Mouse (Mus musculus) stomach, embryonic 16.5 days (tissue): ENCODE measurements around the gene Gm20716. TPM values are rescaled to one million over a fixed set of nuclear protein-coding genes. Genes with fewer than 3 reads are reported as not detected.
"Not testable (repeated sequence)": the region's sequence is repeated elsewhere in the genome, so short reads cannot be mapped to it uniquely, and the experiment has no call there.

ENCODE experiments used
- ATAC-seq: fragments of 200-750 bp; cut with Nextera tagmentation; 2 replicates; pipeline ENCODE4 v1.8.0; 2017; ENCODE audit warnings: moderate number of reproducible peaks, moderate TSS enrichment; ENCODE audit not compliant: insufficient read depth, low FRiP score
- H3K27ac ChIP-seq: fragments of 300-500 bp; sonication (generic); 2 replicates; pipeline ENCODE4 v1.5.1; 2014; ENCODE audit warnings: low read length
- H3K27me3 ChIP-seq: fragments of 300-500 bp; sonication (generic); 2 replicates; pipeline ENCODE4 v1.6.1; 2014; ENCODE audit warnings: low read length, control low read depth, mixed read lengths; ENCODE audit not compliant: control insufficient read depth, insufficient read depth
- H3K36me3 ChIP-seq: fragments of 300-500 bp; sonication (generic); 2 replicates; pipeline ENCODE4 v1.6.1; 2014; ENCODE audit warnings: low read length; ENCODE audit not compliant: control insufficient read depth, insufficient read depth
- H3K4me1 ChIP-seq: fragments of 300-500 bp; sonication (generic); 2 replicates; pipeline ENCODE4 v1.6.1; 2014; ENCODE audit warnings: low read length, control low read depth, mixed read lengths; ENCODE audit not compliant: control insufficient read depth, insufficient read depth
- H3K4me2 ChIP-seq: fragments of 300-500 bp; sonication (generic); 2 replicates; pipeline ENCODE4 v1.6.1; 2014; ENCODE audit warnings: low read depth, low read length, mixed read lengths
- H3K4me3 ChIP-seq: fragments of 300-500 bp; sonication (generic); replicated peaks from 2 replicates; pipeline ENCODE4 v1.5.1; 2014; ENCODE audit warnings: mild to moderate bottlenecking, low read length
- H3K9ac ChIP-seq: fragments of 300-500 bp; sonication (generic); 2 replicates; pipeline ENCODE4 v1.6.1; 2014; ENCODE audit warnings: low read length
- H3K9me3 ChIP-seq: fragments of 300-500 bp; sonication (generic); replicated peaks from 2 replicates; pipeline ENCODE4 v1.6.1; 2016; ENCODE audit warnings: low read length, control low read depth; ENCODE audit not compliant: control insufficient read depth
- WGBS: fragments of 180-500 bp; shearing (Covaris S2); extraction: QIAGEN DNeasy Blood & Tissue Kit; methylation state at CpG from one replicate; pipeline ENCODE4 v1.1.7; 2014; 5-methylcytosine and 5-hydroxymethylcytosine counted together
- polyA plus RNA-seq: library from polyadenylated mRNA; unstranded; fragments of >200 nt; fragmentation: Nextera tagmentation; extraction: Ambion mirVana; gene quantifications from 2 replicates; pipeline ENCODE4 v1.2.1, GENCODE M21; 2015

The Gm20716 gene
- polyA plus RNA-seq, 1 experiment from 2014 or later: 12.6 TPM

DNA sequence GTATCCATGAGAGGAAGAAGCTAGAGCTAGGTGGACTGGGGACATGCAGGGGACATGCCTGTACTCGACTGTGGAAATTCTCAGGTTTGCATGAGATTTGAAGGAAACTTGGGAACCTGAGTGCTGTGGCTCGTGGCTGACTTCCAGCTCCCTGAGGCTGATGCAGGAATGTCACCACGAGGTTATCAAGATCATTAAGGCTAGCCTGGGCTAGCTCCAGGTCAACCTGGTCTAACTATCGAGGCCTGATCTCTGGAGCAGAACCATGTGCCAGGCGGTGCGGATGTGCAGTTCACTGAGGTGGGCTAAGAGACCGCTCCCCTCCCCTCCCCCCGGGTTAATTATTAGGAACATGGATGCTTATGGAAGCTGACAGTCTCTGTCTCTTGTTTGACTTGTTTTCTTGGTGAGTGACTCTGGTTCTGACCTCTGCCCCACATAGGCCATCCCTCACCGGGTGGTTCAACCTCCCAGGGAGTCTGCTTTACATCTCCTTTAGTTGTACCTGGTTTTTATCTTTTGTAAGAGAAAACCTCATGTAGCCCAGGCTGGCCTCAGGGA is 69.7 kb downstream of the Gm20716 start:
- H3K27me3 ChIP-seq: no peaks in the 10 kb centered on the region
- ATAC-seq: no peak
- H3K27ac ChIP-seq: no peak overlapping the region
- H3K9me3 ChIP-seq: no peaks in the 10 kb centered on the region
- no peaks in the 10 kb centered on the region for H3K36me3 ChIP-seq
- H3K4me1 ChIP-seq: peaks cover 17% of the 10 kb centered on the region
- no peak overlapping the region for H3K9ac ChIP-seq
- H3K4me3 ChIP-seq: no peak overlapping the region
- no peak overlapping the region for H3K4me2 ChIP-seq
- 79% methylated on average over 9 of the region's 9 CpGs for WGBS

DNA sequence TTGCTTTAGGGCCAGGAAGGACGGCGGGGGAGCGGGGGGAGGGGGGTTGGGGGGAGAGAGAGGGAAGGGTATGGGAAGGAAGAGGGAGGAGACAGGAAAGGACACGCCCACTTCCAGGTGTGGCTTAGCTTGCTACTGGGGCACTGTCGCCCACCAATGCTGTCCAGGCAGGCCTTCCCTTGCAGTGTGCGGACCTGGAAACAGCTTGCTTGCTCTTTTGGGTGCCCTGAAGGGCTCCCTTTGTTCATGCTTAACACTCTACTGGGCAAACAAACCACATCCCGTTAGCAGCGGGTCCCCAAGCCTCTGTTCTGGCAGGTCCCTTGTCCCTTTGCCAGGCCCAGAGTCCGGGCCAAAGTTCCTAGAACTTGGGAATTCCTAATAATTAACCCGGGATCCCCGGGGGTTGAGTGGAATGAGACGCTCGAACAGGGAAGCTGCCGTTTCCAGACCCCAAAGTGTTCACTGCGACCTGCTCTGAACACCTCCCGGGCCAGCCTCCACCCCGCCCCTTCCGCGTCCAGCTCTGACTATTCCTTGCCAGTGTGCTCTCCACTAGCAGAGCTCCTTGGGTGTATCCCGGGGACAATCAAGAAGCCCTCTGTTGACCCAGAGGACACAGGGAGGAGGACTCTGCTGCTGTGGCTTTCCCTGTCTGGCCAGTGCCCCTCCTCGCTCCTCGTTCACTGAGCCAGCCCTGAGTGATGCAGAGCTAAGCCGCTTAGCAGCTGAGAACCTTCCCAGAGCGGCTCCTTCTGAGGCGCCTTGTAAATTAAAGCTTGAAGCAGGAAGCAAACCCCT is 71.1 kb downstream of the Gm20716 start:
- peaks cover 24% of the 10 kb centered on the region for H3K4me1 ChIP-seq

DNA sequence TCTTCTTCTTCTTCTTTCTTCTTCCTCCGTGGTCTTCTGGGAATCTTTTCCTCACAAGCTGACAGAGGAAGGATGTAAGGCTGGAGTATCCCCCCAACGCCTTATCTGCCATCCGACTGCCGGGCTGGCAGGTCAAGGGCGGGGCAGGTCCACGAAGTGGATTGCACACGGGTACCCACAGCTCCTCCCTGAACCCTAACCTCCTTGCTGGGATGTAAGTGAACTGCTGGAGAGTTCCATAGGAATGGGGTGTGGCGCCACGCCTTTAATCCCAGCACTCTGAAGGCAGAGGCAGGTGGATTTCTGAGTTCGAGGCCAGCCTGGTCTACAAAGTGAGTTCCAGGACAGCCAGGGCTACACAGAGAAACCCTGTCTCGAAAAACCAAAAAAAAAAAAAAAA is 72.2 kb downstream of the Gm20716 start:
- not testable (repeated sequence) for H3K27me3 ChIP-seq, H3K4me2 ChIP-seq, H3K9ac ChIP-seq, H3K9me3 ChIP-seq, H3K36me3 ChIP-seq, H3K27ac ChIP-seq, H3K4me3 ChIP-seq, ATAC-seq
- H3K4me1 ChIP-seq: peaks cover 29% of the 10 kb centered on the region
- 55% methylated on average over 9 of the region's 11 CpGs for WGBS

More for the DNA sequence above, 71.1 kb downstream of the Gm20716 start:
- ATAC-seq: 0 out of 2 replicates have a peak, but pooled peaks have one; percentile 12
- Histone ChIP-seq H3K27ac (peak overlapping the region; percentile 42; the same call in 1 of the 2 replicates), H3K4me2 (peak overlapping the region; percentile 64), H3K27me3 (no peaks in the 10 kb centered on the region), H3K9me3 (no peaks in the 10 kb centered on the region), H3K4me3 (peak overlapping the region; percentile 32), H3K36me3 (no peaks in the 10 kb centered on the region), H3K9ac (peak overlapping the region; percentile 67)
- WGBS: 7% methylated on average over 24 of the region's 25 CpGs

DNA sequence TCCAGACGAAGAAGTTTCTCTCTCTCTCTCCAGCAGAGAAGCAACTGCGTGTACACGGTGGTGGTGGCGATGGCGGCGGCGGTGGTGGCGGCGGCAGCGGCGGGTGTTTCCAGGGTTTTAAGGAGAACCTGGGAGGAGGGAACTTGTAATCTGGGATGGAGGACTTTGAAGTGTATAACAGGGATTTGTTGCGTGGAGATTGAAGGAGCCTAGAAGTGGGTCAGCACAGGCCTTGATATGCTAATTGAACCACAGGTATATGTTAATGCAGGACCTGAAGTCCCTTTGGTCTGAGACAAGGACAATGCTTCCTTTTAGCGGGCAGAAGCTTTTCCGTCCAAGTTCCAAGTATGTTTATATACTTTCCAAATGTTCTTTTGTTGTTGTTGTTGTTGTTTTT is 73.8 kb downstream of the Gm20716 start:
- H3K36me3 ChIP-seq: no peaks in the 10 kb centered on the region
- no peak overlapping the region for H3K4me3 ChIP-seq
- peaks cover 27% of the 10 kb centered on the region for H3K4me1 ChIP-seq
- no peak overlapping the region for H3K4me2 ChIP-seq
- no peak for ATAC-seq
- no peaks in the 10 kb centered on the region for H3K9me3 ChIP-seq
- no peak overlapping the region for H3K9ac ChIP-seq
- H3K27me3 ChIP-seq: no peaks in the 10 kb centered on the region
- no peak overlapping the region for H3K27ac ChIP-seq
- 66% methylated on average over 14 of the region's 14 CpGs for WGBS

DNA sequence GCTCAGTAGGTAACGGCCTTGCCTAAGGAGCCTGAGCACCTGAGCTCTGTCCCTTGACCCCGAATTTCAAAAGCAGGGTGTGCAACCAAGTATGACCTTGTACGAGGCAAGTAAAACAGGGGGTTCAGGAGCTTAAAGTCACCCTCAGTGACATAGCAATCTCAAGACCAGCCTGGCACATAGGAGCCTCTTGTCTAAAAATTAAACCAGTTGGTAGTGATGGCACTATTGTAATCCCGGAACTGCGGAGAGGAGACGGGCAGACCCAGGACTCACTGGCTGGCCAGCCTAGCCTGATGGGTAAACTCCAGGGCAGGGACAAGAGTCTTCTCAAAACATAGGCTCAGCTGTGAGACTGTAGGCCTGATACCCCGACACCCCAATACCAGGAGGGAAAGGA is 74.5 kb downstream of the Gm20716 start:
- no peak overlapping the region for H3K4me2 ChIP-seq
- 89% methylated on average over 7 of the region's 7 CpGs for WGBS
- H3K27me3 ChIP-seq: no peaks in the 10 kb centered on the region
- H3K9ac ChIP-seq: no peak overlapping the region
- no peak overlapping the region for H3K4me3 ChIP-seq
- no peaks in the 10 kb centered on the region for H3K9me3 ChIP-seq
- H3K4me1 ChIP-seq: peaks cover 25% of the 10 kb centered on the region
- no peak for ATAC-seq
- no peaks in the 10 kb centered on the region for H3K36me3 ChIP-seq
- no peak overlapping the region for H3K27ac ChIP-seq

DNA sequence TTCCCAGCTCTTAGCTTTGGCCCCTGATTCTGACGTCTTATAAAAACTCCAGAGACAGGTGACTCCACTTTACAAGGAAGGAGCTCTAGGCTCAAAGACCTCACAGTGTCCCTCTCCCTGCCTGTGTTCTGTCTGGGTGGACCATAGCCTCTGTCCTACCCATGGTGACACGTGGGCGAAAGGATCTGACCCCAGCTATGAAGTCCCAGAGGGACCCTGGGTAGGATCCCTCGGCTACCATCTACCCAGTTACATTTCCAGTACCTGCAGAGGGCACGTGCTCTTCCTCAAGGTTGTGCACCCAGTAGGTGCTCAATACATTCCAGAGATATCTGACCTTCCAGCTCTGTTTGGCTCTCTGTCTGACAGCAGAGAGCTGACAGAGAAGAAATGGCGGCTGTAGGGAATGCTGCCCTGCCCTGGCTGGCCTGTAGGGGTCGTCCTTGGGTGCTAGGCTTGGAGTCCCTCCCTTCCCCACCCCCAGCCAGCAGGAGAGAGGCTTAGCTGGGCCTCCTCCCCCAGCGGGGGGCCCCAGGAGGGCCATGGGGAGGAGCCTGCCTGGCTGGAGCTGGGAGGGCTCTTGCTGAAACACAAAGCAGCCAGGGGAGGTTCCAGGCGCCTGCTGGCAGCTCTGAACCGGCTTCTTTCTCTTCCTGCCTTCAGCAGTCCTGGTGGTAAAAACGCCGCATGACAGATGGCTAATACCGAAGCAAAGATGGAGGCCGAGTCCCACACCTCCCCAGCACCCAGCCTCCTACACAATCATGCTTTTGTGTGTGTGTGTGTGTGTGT is 75.9 kb downstream of the Gm20716 start:
- Histone ChIP-seq H3K36me3 (no peaks in the 10 kb centered on the region), H3K9ac (peak overlapping the region; percentile 53), H3K9me3 (no peaks in the 10 kb centered on the region), H3K4me1 (peaks cover 21% of the 10 kb centered on the region), H3K27me3 (no peaks in the 10 kb centered on the region), H3K4me3 (0 out of 2 replicates have a peak overlapping the region, but pooled peaks have one; percentile 21), H3K27ac (peak overlapping the region; percentile 66), H3K4me2 (peak overlapping the region; percentile 45)
- peak; percentile 96 for ATAC-seq
- 19% methylated on average over 14 of the region's 14 CpGs for WGBS

DNA sequence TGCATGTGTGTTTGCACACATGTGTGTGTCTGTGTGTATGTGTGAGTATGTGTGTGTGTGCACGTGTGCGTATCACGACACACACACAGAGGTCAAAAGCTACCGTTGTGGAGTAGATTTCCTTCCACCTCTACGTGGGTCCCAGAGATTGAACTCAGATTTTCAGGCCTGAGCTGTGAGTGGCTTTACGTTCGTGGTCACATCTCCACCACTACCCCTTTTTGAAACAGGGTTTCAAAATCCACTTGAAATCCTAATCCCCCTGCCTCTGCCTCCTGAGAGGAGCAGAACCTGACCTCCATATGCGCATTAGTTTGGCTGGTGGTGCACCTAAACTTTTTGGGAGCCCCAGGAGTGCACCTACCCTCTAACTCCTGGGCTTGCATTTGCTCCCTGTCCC is 80.9 kb downstream of the Gm20716 start:
- H3K4me3 ChIP-seq: no peak overlapping the region
- no peaks in the 10 kb centered on the region for H3K36me3 ChIP-seq
- ATAC-seq: no peak
- WGBS: 82% methylated on average over 8 of the region's 8 CpGs
- peaks cover 22% of the 10 kb centered on the region for H3K4me1 ChIP-seq
- H3K27me3 ChIP-seq: no peaks in the 10 kb centered on the region
- no peaks in the 10 kb centered on the region for H3K9me3 ChIP-seq
- H3K9ac ChIP-seq: no peak overlapping the region
- H3K27ac ChIP-seq: no peak overlapping the region
- H3K4me2 ChIP-seq: no peak overlapping the region

DNA sequence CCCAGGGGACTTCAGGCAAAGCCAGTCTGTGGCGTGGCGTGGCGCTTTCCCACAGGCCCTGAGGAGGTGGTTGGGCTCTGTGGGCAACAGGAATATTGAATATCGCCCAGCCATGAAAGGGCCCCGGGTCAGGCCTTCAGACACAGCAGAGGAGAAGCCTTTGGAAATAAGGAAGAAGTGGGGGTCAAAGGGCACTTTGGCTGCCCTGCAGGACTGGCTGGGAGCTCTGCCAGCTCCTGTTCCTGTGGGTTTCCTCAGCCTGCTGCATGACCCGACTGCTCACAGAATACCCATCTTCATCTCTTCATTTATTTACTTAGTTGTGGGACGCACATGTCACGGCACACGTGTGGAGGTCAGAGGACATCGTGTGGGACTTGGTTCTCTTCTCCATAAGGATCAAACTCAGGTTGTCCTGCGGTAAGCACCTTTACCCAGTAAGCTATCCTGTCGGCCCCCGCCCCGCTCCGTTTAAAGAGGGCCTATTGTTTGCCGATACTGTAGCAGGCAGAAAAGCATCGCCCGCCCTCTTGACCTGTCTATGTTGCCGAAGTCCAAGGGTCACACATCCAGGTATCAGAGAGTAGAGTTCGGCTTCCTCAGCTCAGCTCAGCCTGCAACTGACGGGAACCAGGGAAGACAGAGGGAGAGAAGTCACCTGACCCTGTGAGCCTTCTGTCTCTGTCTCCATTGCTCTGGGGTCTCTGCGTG is 82.3 kb downstream of the Gm20716 start:
- WGBS: 57% methylated on average over 22 of the region's 22 CpGs

More for the DNA sequence above, 82.3 kb downstream of the Gm20716 start:
- H3K9me3 ChIP-seq: no peaks in the 10 kb centered on the region
- H3K9ac ChIP-seq: peak overlapping the region; percentile 35; the same call in 1 of the 2 replicates
- H3K27ac ChIP-seq: no peak overlapping the region
- no peak overlapping the region for H3K4me2 ChIP-seq
- H3K27me3 ChIP-seq: no peaks in the 10 kb centered on the region
- H3K4me1 ChIP-seq: peaks cover 16% of the 10 kb centered on the region
- ATAC-seq: 0 out of 2 replicates have a peak, but pooled peaks have one; percentile 6
- no peaks in the 10 kb centered on the region for H3K36me3 ChIP-seq
- no peak overlapping the region for H3K4me3 ChIP-seq
